In genomic region chr15:38390450-38390849, GRCm38 (mm10) we compare ENCODE assay signal across 18 mouse cellular contexts.
DNase-seq lines count a peak whose midpoint lies in the region; ATAC-seq and TF ChIP-seq lines count a peak whose summit lies in the region.
"Had no signal": no experiment of that assay in that cellular context is flagged by ENCODE, and none has a peak within 500 bp of the region (broad histone marks: within the 10 kb centered on the region; RNA-seq: fewer than 3 reads in every experiment).

No protein-coding gene starts in this region.

- no peak overlapping the region for H3K27ac ChIP-seq in liver, postnatal 0 days (ENCODE audit: low read depth)
- no peak overlapping the region; the same call in 1 of the 2 replicates for H3K27ac ChIP-seq in forebrain, embryonic 13.5 days
- H3K27ac ChIP-seq: hindbrain, embryonic 13.5 days; kidney, postnatal 0 days; layer of hippocampus, adult 2 months; liver, embryonic 12.5 days; macrophage; midbrain, embryonic 12.5 days had no signal

- H3K27me3 ChIP-seq in liver, postnatal 0 days (ENCODE audit: insufficient read depth, low read length): no peaks in the 10 kb centered on the region
- H3K27me3 ChIP-seq in forebrain, embryonic 13.5 days: no peaks in the 10 kb centered on the region
- H3K27me3 ChIP-seq: hindbrain, embryonic 13.5 days; liver, embryonic 12.5 days; midbrain, embryonic 12.5 days had no signal

- peak; percentile 46 for DNase-seq in adrenal gland, adult 8-10 months
- DNase-seq in adrenal gland, postnatal 4 days (ENCODE audit: low spot score in 2 of 2): no peak
- peak; percentile 40 for DNase-seq in lung, postnatal 10 days
- no peak for DNase-seq in lung, postnatal 4 days
- DNase-seq in gastrocnemius, adult 18-20 months (ENCODE audit: low spot score): peak; percentile 68
- peak; percentile 59 for DNase-seq in skeletal muscle tissue, adult 2 months (ENCODE audit: low read depth, low spot score)
- DNase-seq in liver, postnatal 0 days: no peak
- DNase-seq: cerebellum, adult 11 months; retina, postnatal 1 day; right cerebral cortex, postnatal 4 days; thymus, postnatal 25 days had no signal

- no peak for TF ChIP-seq CTCF in liver, postnatal 0 days (IDR thresholded peaks at IDR 0.05; ENCODE audit: low read depth)

- TF ChIP-seq EP300 in liver, postnatal 0 days (IDR thresholded peaks at IDR 0.05; ENCODE audit: low read depth): no peak

- WGBS in liver, postnatal 0 days (ENCODE audit: insufficient replicate concordance): 82% methylated on average over 12 of the region's 12 CpGs
- WGBS in forebrain, embryonic 13.5 days: 94% methylated on average over 12 of the region's 12 CpGs

- H3K4me2 ChIP-seq in liver, postnatal 0 days (ENCODE audit: low read depth, low read length): no peak overlapping the region
- H3K4me2 ChIP-seq in forebrain, embryonic 13.5 days: no peak overlapping the region
- H3K4me2 ChIP-seq: hindbrain, embryonic 13.5 days; liver, embryonic 12.5 days; midbrain, embryonic 12.5 days had no signal

- no peaks in the 10 kb centered on the region for H3K36me3 ChIP-seq in liver, postnatal 0 days (replicated peaks; ENCODE audit: insufficient read depth, low read length)
- no peaks in the 10 kb centered on the region for H3K36me3 ChIP-seq in forebrain, embryonic 13.5 days (ENCODE audit: poor library complexity, severe bottlenecking)
- H3K36me3 ChIP-seq: hindbrain, embryonic 13.5 days; liver, embryonic 12.5 days; midbrain, embryonic 12.5 days had no signal

- H3K9ac ChIP-seq in liver, postnatal 0 days (replicated peaks): no peak overlapping the region
- no peak overlapping the region for H3K9ac ChIP-seq in forebrain, embryonic 13.5 days
- H3K9ac ChIP-seq: hindbrain, embryonic 13.5 days; liver, embryonic 12.5 days; midbrain, embryonic 12.5 days had no signal

- no peak overlapping the region for H3K4me3 ChIP-seq in liver, postnatal 0 days (ENCODE audit: low read depth, low read length)
- no peak overlapping the region for H3K4me3 ChIP-seq in forebrain, embryonic 13.5 days
- H3K4me3 ChIP-seq: hindbrain, embryonic 13.5 days; layer of hippocampus, adult 2 months; liver, embryonic 12.5 days; midbrain, embryonic 12.5 days had no signal

- H3K4me1 ChIP-seq in liver, postnatal 0 days (ENCODE audit: insufficient read depth): peaks cover 14% of the 10 kb centered on the region
- H3K4me1 ChIP-seq in forebrain, embryonic 13.5 days: 0 out of 2 replicates have a peak, but pooled peaks cover 3% of the 10 kb centered on the region
- H3K4me1 ChIP-seq: hindbrain, embryonic 13.5 days; midbrain, embryonic 12.5 days had no signal

- no peak for ATAC-seq in liver, postnatal 0 days
- ATAC-seq in forebrain, embryonic 13.5 days: no peak
- ATAC-seq: liver, embryonic 12.5 days had no signal

- H3K9me3 ChIP-seq in liver, postnatal 0 days (ENCODE audit: low read length): no peaks in the 10 kb centered on the region
- no peaks in the 10 kb centered on the region for H3K9me3 ChIP-seq in forebrain, embryonic 13.5 days (replicated peaks)
- H3K9me3 ChIP-seq: hindbrain, embryonic 13.5 days; liver, embryonic 12.5 days; midbrain, embryonic 12.5 days had no signal

Comparison
In these comparisons a context has a peak if more than half of its experiments do, and no peak if none do; other contexts are left out.
1. DNase-seq: peak in adrenal gland, adult 8-10 months (single experiment), lung, postnatal 10 days (single experiment), gastrocnemius, adult 18-20 months (single experiment) and skeletal muscle tissue, adult 2 months (single experiment); none in adrenal gland, postnatal 4 days (0 of 2), lung, postnatal 4 days (0 of 2) and liver, postnatal 0 days (single experiment).